Mouse (Mus musculus) kidney, embryonic 14.5 days (tissue): ENCODE results near the gene Pofut2. TPM values are rescaled to one million over a fixed set of nuclear protein-coding genes. Genes with fewer than 3 reads are reported as not detected.

Source experiments
- ATAC-seq: fragments of 200-750 bp; cut with Nextera tagmentation; 2 replicates; pipeline ENCODE4 v1.8.0; 2017; ENCODE audit warnings: moderate number of reproducible peaks, mild to moderate bottlenecking, moderate TSS enrichment, moderate library complexity; ENCODE audit not compliant: low FRiP score, low TSS enrichment
- H3K27ac ChIP-seq: fragments of 300-500 bp; sonication (generic); 2 replicates; pipeline ENCODE4 v1.5.1; 2014; ENCODE audit warnings: low read depth, mild to moderate bottlenecking, low read length, moderate library complexity, mixed read lengths
- H3K27me3 ChIP-seq: fragments of 300-500 bp; sonication (generic); 2 replicates; pipeline ENCODE4 v1.6.1; 2014; ENCODE audit warnings: mild to moderate bottlenecking, low read length; ENCODE audit not compliant: control insufficient read depth, insufficient read depth
- H3K36me3 ChIP-seq: fragments of 300-500 bp; sonication (generic); 2 replicates; pipeline ENCODE4 v1.6.1; 2014; ENCODE audit warnings: low read length, mixed read lengths; ENCODE audit not compliant: control insufficient read depth, insufficient read depth
- H3K4me1 ChIP-seq: fragments of 300-500 bp; sonication (generic); 2 replicates; pipeline ENCODE4 v1.6.1; 2014; ENCODE audit warnings: low read length, mixed read lengths; ENCODE audit not compliant: control insufficient read depth, insufficient read depth
- H3K4me2 ChIP-seq: fragments of 300-500 bp; sonication (generic); replicated peaks from 2 replicates; pipeline ENCODE4 v1.6.1; 2014; ENCODE audit warnings: low read depth, mild to moderate bottlenecking, low read length
- H3K4me3 ChIP-seq: fragments of 300-500 bp; sonication (generic); 2 replicates; pipeline ENCODE4 v1.5.1; 2014; ENCODE audit warnings: mild to moderate bottlenecking, low read length
- H3K9ac ChIP-seq: fragments of 300-500 bp; sonication (generic); 2 replicates; pipeline ENCODE4 v1.6.1; 2014; ENCODE audit warnings: low read depth, mild to moderate bottlenecking, low read length, moderate library complexity
- H3K9me3 ChIP-seq: fragments of 300-500 bp; sonication (generic); 2 replicates; pipeline ENCODE4 v1.6.1; 2016; ENCODE audit warnings: low read length; ENCODE audit not compliant: control insufficient read depth
- WGBS: fragments of 180-500 bp; shearing (Covaris S2); extraction: QIAGEN DNeasy Blood & Tissue Kit; methylation state at CpG from one replicate; pipeline ENCODE4 v1.1.7; 2014; 5-methylcytosine and 5-hydroxymethylcytosine counted together
- polyA plus RNA-seq: library from polyadenylated mRNA; unstranded; fragments of >200 nt; fragmentation: Nextera tagmentation; extraction: Ambion mirVana; gene quantifications from 2 replicates; pipeline ENCODE4 v1.2.1, GENCODE M21; 2014

The Pofut2 gene
- 96.3 and 112 TPM in 2 replicates for polyA plus RNA-seq

GRCm38 (mm10) chr10:77258704-77259621, at the start of gene Pofut2:
Gene Pofut2, plus strand, starts transcription at chr10:77259218.
- Histone ChIP-seq H3K4me1 (peaks cover 10% of the 10 kb centered on the region; the same call in 1 of the 2 replicates), H3K4me2 (peak within 1 kb of the TSS; percentile 70), H3K9me3 (no peaks in the 10 kb centered on the region), H3K27me3 (no peaks in the 10 kb centered on the region), H3K36me3 (peaks cover 32% of the 10 kb centered on the region), H3K27ac (peak within 1 kb of the TSS; percentile 90), H3K9ac (peak within 1 kb of the TSS; percentile 90), H3K4me3 (peak within 1 kb of the TSS; percentile 89)
- ATAC-seq, result peak; percentile 98
- under 1% methylated on average over 76 of the region's 81 CpGs for WGBS

DNA sequence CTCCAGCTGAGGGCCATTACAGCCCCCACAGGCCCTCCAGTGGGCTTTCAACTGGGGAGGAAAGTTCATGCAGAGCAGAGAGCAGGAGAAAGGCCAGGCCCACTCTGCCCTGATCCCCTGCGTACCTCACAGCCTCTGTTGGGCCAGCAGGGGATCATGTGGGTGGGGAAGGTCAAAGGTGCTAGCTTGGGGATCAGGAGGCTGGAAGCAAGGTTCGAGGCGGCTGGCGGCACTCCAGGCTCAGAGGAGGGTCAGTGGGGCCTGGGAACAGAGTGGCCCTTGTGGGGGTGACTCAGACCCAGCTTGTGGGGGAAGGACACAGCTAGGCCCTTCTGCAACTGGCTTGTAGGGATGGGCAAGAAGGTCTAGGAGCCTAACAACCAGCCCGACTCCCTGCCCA, 49.8 kb upstream of the Pofut2 start:
- no peak overlapping the region for H3K4me3 ChIP-seq
- 47% methylated on average over 5 of the region's 5 CpGs for WGBS

GRCm38 (mm10) chr10:77210666-77211065, 48.4 kb upstream of the Pofut2 start:
- Histone ChIP-seq H3K36me3 (no peaks in the 10 kb centered on the region), H3K4me3 (no peak overlapping the region), H3K4me1 (peaks cover 41% of the 10 kb centered on the region), H3K4me2 (no peak overlapping the region), H3K9ac (no peak overlapping the region), H3K9me3 (no peaks in the 10 kb centered on the region), H3K27me3 (no peaks in the 10 kb centered on the region), H3K27ac (peak overlapping the region; percentile 66; the same call in 1 of the 2 replicates)
- ATAC-seq, result no peak
- WGBS, result 96% methylated on average over 3 of the region's 3 CpGs

More for the DNA sequence above, 49.8 kb upstream of the Pofut2 start:
- Histone ChIP-seq H3K27me3 (no peaks in the 10 kb centered on the region), H3K36me3 (no peaks in the 10 kb centered on the region), H3K9me3 (no peaks in the 10 kb centered on the region), H3K27ac (no peak overlapping the region), H3K4me2 (no peak overlapping the region), H3K9ac (no peak overlapping the region), H3K4me1 (peaks cover 32% of the 10 kb centered on the region)
- no peak for ATAC-seq

GRCm38 (mm10) chr10:77211116-77211570, 47.9 kb upstream of the Pofut2 start:
- no peak overlapping the region for H3K9ac ChIP-seq
- no peaks in the 10 kb centered on the region for H3K36me3 ChIP-seq
- H3K4me3 ChIP-seq, result no peak overlapping the region
- H3K27ac ChIP-seq, result peak overlapping the region; percentile 66; the same call in 1 of the 2 replicates
- H3K9me3 ChIP-seq, result no peaks in the 10 kb centered on the region
- H3K27me3 ChIP-seq, result no peaks in the 10 kb centered on the region
- H3K4me2 ChIP-seq, result no peak overlapping the region
- ATAC-seq, result no peak
- WGBS, result 48% methylated on average over 11 of the region's 11 CpGs
- peaks cover 42% of the 10 kb centered on the region for H3K4me1 ChIP-seq

- Histone ChIP-seq H3K27ac (no peak overlapping the region), H3K4me2 (no peak overlapping the region), H3K9me3 (no peaks in the 10 kb centered on the region), H3K4me1 (peaks cover 36% of the 10 kb centered on the region), H3K36me3 (no peaks in the 10 kb centered on the region), H3K27me3 (no peaks in the 10 kb centered on the region), H3K9ac (no peak overlapping the region), H3K4me3 (no peak overlapping the region)
- 0 out of 2 replicates have a peak, but pooled peaks have one; percentile 16 for ATAC-seq
- 76% methylated on average over 6 of the region's 6 CpGs for WGBS
Observed at GRCm38 (mm10) chr10:77212354-77213120, 46.5 kb upstream of the Pofut2 start.

GRCm38 (mm10) chr10:77213483-77213882, 45.5 kb upstream of the Pofut2 start:
- Histone ChIP-seq H3K27ac (no peak overlapping the region), H3K9ac (no peak overlapping the region), H3K27me3 (no peaks in the 10 kb centered on the region), H3K4me3 (no peak overlapping the region), H3K36me3 (no peaks in the 10 kb centered on the region), H3K4me1 (peaks cover 36% of the 10 kb centered on the region), H3K4me2 (no peak overlapping the region), H3K9me3 (no peaks in the 10 kb centered on the region)
- ATAC-seq, result no peak
- WGBS, result 77% methylated on average over 5 of the region's 5 CpGs

GRCm38 (mm10) chr10:77214586-77214985, 44.4 kb upstream of the Pofut2 start:
- H3K4me3 ChIP-seq, result no peak overlapping the region
- no peaks in the 10 kb centered on the region for H3K9me3 ChIP-seq
- ATAC-seq, result no peak
- H3K36me3 ChIP-seq, result no peaks in the 10 kb centered on the region
- H3K9ac ChIP-seq, result no peak overlapping the region
- H3K4me2 ChIP-seq, result no peak overlapping the region
- H3K27ac ChIP-seq, result peak overlapping the region; percentile 67; the same call in 1 of the 2 replicates
- 52% methylated on average over 8 of the region's 8 CpGs for WGBS
- peaks cover 32% of the 10 kb centered on the region for H3K4me1 ChIP-seq
- H3K27me3 ChIP-seq, result no peaks in the 10 kb centered on the region

DNA sequence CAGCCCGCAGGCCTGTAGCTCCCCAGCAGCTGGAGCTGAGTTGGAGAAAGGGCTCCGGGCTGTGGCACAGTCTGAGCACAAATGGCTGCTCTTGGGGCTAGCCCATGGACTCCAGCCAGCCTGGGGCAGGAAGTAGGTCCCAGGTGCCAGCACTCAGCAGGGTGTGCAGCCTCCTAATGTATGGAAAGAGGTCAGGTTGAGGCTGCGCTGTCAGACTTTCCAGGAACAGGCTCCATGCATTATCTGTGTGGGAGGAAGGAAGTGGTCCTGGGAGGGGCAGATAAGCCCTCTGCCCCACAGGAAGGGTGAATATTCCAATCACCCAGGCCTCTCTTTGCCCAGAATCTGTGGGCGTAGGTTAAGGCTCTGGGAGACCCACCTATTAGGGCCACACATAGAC, 43.4 kb upstream of the Pofut2 start:
- Histone ChIP-seq H3K36me3 (no peaks in the 10 kb centered on the region), H3K9ac (no peak overlapping the region), H3K27me3 (no peaks in the 10 kb centered on the region), H3K4me1 (peaks cover 32% of the 10 kb centered on the region), H3K4me2 (no peak overlapping the region), H3K27ac (peak overlapping the region; percentile 67; the same call in 1 of the 2 replicates), H3K9me3 (no peaks in the 10 kb centered on the region), H3K4me3 (no peak overlapping the region)
- ATAC-seq, result peak; percentile 20; the same call in 1 of the 2 replicates
- 54% methylated on average over 4 of the region's 4 CpGs for WGBS
